Mouse (Mus musculus): ENCODE data around the gene Zfp709.
"Not testable (repeated sequence)": the region's sequence is repeated elsewhere in the genome, so short reads cannot be mapped to it uniquely, and the experiment has no call there.

DNA sequence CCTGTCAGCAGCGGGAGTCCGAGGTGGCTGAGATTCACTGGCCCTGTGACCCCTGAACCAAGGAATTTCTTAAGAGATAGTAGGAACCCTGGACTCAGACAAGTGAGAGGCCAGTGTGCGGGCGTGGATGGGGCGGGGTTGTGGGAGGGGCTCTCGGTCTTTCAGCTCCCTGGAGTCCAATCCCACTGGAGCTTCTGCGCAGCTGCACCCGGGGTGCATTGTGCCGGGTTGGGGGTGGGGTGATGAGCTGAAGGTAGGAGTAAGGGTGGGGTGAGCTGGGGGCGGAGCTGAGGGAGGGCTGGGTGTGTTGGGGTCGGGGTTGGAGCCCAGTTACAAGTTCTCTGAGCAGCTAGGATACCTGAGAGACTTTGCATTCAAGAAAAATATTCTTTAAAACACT is 18.8 kb downstream of the Zfp709 start:
- not testable (repeated sequence) for TF ChIP-seq POLR2A (IDR thresholded peaks at IDR 0.05; ENCODE audit: low read depth, low read length); CTCF (IDR thresholded peaks at IDR 0.05; ENCODE audit: extremely low read depth, insufficient read length, insufficient replicate concordance, low read depth, low read length)

Measured in small intestine, adult 2 months (tissue).